Mouse (Mus musculus) olfactory bulb, adult 2 months (tissue): ENCODE measurements around the gene Hsf2.

ENCODE experiments used
- CTCF ChIP-seq: fragments of 200-500 bp; IDR thresholded peaks from 2 replicates; pipeline ENCODE4 v1.5.1; 2012; ENCODE audit warnings: low read depth, mild to moderate bottlenecking, low read length, moderate library complexity; ENCODE audit not compliant: insufficient read depth
- POLR2A ChIP-seq: fragments of 200-500 bp; IDR thresholded peaks from 2 replicates; pipeline ENCODE4 v1.6.1; 2012; ENCODE audit warnings: mild to moderate bottlenecking, low read depth, low read length, moderate library complexity; ENCODE audit not compliant: insufficient read depth

DNA sequence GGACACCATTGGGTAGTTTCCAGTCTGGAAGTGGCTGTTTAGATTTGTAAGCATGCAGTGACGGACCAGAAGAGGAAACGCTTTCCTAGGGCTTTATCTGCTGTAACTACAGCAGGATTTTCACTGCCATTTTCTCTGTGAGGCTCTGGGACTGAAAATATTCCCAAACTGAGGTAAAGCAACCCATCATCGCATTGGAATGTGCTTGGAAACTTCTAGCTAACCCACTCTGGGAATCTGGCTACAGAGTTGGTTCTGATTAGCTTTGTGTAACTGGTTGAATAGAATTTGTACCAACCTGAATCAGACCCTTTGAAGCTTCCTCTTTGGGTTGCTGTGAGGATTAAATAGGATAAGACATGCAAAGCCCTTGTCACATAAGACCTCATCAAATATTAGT is 1.4 kb upstream of the Hsf2 start:
- TF ChIP-seq CTCF, result no peak
- TF ChIP-seq POLR2A, result no peak
